Mouse (Mus musculus) 3T3-L1 (cell line): ENCODE measurements around the gene Olfr1355.
"Not testable (repeated sequence)": the region's sequence is repeated elsewhere in the genome, so short reads cannot be mapped to it uniquely, and the experiment has no call there.

Experiments used
- DNase-seq: peaks from one replicate; pipeline ENCODE4 v3.0.0-alpha.2; 2015; ENCODE audit warnings: low read depth, low spot score

Gene Olfr1355

DNA sequence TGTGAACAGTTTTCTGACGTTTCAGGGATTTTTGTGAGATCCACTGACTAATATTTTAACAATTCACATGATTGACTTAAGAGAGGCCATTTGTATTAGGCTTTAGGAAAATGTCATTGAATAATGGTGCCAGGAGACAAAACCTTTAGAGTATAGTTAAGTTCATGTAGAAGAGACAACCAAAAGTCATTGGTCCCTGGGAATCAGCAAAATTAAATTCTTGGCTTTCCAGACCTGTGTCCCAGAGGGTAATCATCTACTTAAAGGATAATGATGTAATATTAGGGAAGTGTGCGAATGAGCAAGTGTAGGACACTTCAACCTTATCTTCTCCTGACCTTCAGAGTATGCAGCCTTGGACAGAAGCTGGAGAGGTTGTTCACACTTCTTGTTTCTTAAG, at the start of gene Olfr1355:
Olfr1355 (plus strand) TSS at position 301 of the 400 bp plus-strand sequence.
- no peak for DNase-seq

DNA sequence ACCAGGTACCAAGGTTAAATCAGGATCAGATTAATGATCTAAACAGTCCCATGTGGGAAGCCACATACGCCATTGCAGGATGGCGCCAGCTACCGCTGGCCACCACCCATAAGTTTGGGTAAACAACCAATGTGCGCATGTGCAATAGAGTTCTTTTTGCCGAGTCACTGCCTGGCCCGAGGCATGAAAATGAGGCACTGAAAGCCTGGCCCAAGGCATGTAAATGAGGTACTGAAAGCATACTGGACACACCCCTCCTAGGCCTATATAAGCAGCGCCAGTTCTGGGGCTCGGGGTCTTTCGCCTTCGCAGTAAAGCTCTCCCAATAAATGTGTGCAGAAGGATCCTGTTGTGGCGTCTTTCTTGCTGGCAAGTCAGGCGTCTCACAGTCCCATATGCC, 34.9 kb upstream of the Olfr1355 start:
- not testable (repeated sequence) for DNase-seq

DNA sequence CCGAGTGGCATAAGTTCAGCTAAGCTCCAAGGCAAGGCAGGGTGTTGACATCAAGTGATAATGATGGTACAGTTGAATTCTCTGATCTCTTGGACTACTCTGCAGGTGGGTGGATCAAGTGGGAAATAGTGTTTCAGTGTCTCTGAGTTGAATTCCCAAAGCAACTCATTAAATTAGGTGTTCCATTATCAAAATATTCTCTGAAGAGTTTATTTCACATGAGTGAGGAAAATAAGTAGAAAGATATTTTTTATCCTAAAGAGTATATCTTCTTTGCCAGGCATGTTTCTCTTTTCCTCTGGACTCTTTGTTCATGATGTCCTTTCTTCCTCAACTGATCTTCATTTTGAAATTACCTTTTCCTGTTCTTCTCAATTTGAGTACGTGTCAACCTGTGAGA, 23.3 kb upstream of the Olfr1355 start, which contains the start of gene Olfr1356:
Olfr1356 (minus strand) TSS at position 101 of the 400 bp plus-strand sequence.
- DNase-seq, result no peak

DNA sequence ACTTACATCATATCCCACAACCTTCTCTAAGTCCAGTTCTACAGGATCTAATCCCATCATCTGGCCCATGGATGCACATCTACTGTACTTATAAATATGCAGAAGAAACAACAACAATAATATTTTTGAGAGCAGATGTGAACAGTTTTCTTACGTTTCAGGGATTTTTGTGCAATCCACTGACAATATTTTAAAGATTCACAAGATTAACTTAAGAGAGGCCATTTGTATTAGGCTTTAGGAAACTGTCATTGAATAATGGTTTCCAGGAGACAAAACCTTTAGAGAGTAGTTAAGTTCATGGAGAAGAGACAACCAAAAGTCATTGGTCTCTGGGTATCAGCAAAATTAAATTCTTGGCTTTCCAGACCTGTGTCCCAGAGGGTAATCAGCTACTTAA, 37.5 kb downstream of the Olfr1355 start, which contains the start of gene Olfr1354:
Olfr1354 (plus strand) TSS at position 301 of the 400 bp plus-strand sequence.
- DNase-seq, result not testable (repeated sequence)
